Mouse (Mus musculus): ENCODE results near the gene Chad. TPM values are rescaled to one million over a fixed set of nuclear protein-coding genes. Genes with fewer than 3 reads are reported as not detected.
A peak's percentile ranks its signal among the peaks of the same experiment; 100 is the strongest.

Gene Chad
- polyA plus RNA-seq, 1 experiment: 0.59 TPM

DNA sequence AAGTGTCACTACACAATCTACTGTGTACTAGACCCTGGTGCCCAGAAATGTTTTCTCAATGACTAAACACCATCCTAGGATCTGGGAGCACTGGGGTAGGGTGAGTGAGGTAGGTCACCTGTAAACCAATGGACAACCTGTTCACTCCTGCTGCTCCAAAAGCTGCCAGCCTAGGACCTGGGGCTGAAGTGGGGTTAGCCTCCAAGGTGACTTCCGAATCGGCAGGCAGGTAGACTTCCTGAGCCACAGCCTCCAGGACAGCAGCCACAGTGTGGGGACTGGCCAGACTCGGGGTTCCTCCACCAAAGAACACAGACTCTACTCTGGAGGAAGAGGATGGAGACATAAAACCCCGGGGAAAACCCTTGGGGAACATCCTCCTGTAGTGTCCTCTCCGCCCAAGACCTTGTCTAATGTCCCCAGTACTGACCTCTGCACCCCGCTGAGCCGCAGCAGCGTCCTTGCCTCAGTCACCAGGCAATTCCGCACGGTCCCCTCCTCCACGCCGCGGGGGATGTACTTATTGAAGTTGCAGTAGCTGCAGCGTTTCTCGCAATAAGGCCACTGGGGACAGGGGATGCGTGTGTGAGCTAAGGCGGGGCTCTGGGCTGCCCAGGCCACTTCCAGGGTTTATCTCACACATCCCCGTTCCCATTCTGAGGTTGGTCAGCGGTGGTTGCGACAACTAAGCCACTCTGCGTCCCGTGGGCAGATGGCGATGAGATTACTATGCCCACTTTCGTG lies 16.6 kb upstream of the Chad start:
- peak overlapping the region; percentile 70 for H3K4me3 ChIP-seq (ENCODE audit: control insufficient read depth, insufficient read depth, low read length)
- peak; percentile 32 for DNase-seq
- H3K36me3 ChIP-seq (ENCODE audit: control insufficient read depth, insufficient read depth, low read length): no peaks in the 10 kb centered on the region
- 4% methylated on average over 24 of the region's 24 CpGs for WGBS
- no peak overlapping the region for H3K27ac ChIP-seq (ENCODE audit: control insufficient read depth, insufficient read depth, low read length)
- no peaks in the 10 kb centered on the region for H3K27me3 ChIP-seq (ENCODE audit: control insufficient read depth, insufficient read depth, low read length)
- TF ChIP-seq CTCF (IDR thresholded peaks at IDR 0.05; ENCODE audit: borderline replicate concordance, control insufficient read depth, extremely low read depth, insufficient read depth, low read length, poor library complexity) (no peak), POLR2A (IDR thresholded peaks at IDR 0.05; ENCODE audit: control insufficient read depth, extremely low read depth, insufficient read depth, low read length, poor library complexity) (no peak)
- H3K4me1 ChIP-seq (replicated peaks; ENCODE audit: control insufficient read depth, insufficient read depth, low read length): peaks cover 17% of the 10 kb centered on the region

DNA sequence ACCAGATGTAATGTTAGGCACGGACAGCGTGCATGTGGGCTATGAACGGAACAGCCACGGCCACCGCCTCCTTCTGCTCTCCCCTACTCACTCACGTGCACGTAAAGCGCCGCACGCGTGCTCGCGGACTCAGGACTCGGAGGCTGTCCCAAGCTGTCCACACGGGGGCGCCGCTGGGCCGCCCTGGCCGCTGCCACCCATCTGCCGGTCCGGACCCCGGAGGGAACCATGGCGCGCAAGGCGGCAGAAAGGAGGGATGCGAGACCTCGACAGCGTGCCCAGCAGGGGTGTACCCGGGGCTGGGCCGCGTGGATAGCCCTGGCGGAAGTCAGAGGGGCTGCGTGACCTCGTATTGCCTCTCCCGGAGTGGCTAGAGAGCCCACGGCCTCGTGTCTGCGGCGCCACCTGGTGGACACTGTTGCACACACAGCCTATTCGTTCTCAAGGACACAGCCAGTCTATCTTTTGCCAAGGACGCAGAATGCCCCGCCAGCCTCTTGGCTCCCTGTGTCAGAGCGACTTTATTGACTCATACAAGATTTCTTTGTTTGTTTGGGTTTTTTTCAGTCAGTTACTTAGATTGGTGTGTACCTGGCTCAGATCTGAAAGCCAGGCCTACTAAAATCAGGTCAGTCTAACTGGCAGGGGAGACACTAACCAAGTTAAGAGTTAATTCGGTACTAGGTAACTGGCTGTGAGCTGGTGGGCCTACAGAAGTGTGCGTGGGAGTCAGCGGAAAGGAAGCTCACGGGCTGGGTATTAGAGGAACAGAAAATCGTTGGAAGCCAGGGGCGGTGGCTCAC lies 15.8 kb upstream of the Chad start, which contains the start of gene Rsad1:
TSS of gene Rsad1 (minus strand) at position 368 of the 803 bp plus-strand sequence.
- Histone ChIP-seq H3K36me3 (ENCODE audit: control insufficient read depth, insufficient read depth, low read length) (no peaks in the 10 kb centered on the region), H3K4me1 (replicated peaks; ENCODE audit: control insufficient read depth, insufficient read depth, low read length) (peaks cover 17% of the 10 kb centered on the region), H3K27ac (ENCODE audit: control insufficient read depth, insufficient read depth, low read length) (peak within 1 kb of the TSS; percentile 7; the same call in 1 of the 2 replicates), H3K27me3 (ENCODE audit: control insufficient read depth, insufficient read depth, low read length) (no peaks in the 10 kb centered on the region), H3K4me3 (ENCODE audit: control insufficient read depth, insufficient read depth, low read length) (peak within 1 kb of the TSS; percentile 70)
- no peak for TF ChIP-seq POLR2A (IDR thresholded peaks at IDR 0.05; ENCODE audit: control insufficient read depth, extremely low read depth, insufficient read depth, low read length, poor library complexity)
- peak; percentile 100 for TF ChIP-seq CTCF (IDR thresholded peaks at IDR 0.05; ENCODE audit: borderline replicate concordance, control insufficient read depth, extremely low read depth, insufficient read depth, low read length, poor library complexity)
- peak; percentile 91 for DNase-seq
- WGBS: 3% methylated on average over 49 of the region's 49 CpGs

DNA sequence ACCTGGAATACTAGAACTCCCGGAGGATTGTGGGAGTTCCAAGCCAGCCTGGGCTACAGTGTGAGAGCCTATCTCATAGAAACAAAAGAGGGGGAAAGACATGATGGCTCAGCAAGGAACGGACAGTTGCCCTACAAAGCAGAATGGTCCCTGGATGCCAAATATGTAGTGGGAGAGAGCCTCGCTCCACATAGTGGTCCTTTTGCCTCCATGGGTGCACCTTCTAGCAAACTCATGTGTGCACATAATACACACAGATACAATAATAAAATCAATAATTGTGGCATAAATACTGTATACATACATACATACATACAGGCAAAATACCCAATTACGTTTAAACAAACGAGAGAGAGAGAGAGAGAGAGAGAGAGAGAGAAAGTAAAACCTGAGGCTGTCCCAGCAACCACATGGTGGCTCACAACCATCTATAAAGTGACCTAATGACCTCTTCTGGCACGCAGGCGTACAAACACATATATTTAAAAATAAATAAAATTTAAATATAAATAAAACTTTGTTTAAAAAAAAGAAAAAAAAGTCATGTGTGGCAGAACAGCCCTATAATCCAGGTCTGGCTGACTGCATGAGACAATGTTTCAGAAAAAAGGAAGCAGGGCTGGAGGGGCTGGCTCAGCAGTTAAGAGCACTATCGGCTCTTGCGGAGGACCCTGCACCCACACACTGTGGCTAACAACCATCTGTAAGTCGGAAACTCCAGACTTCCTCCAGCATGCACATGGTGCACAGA lies 15.0 kb upstream of the Chad start:
- H3K27me3 ChIP-seq (ENCODE audit: control insufficient read depth, insufficient read depth, low read length): no peaks in the 10 kb centered on the region
- no peaks in the 10 kb centered on the region for H3K36me3 ChIP-seq (ENCODE audit: control insufficient read depth, insufficient read depth, low read length)
- no peak overlapping the region for H3K27ac ChIP-seq (ENCODE audit: control insufficient read depth, insufficient read depth, low read length)
- H3K4me1 ChIP-seq (replicated peaks; ENCODE audit: control insufficient read depth, insufficient read depth, low read length): peaks cover 17% of the 10 kb centered on the region
- no peak overlapping the region for H3K4me3 ChIP-seq (ENCODE audit: control insufficient read depth, insufficient read depth, low read length)
- TF ChIP-seq POLR2A (IDR thresholded peaks at IDR 0.05; ENCODE audit: control insufficient read depth, extremely low read depth, insufficient read depth, low read length, poor library complexity) (no peak), CTCF (IDR thresholded peaks at IDR 0.05; ENCODE audit: borderline replicate concordance, control insufficient read depth, extremely low read depth, insufficient read depth, low read length, poor library complexity) (no peak)
- no peak for DNase-seq
- 31% methylated on average over 10 of the region's 10 CpGs for WGBS

DNA sequence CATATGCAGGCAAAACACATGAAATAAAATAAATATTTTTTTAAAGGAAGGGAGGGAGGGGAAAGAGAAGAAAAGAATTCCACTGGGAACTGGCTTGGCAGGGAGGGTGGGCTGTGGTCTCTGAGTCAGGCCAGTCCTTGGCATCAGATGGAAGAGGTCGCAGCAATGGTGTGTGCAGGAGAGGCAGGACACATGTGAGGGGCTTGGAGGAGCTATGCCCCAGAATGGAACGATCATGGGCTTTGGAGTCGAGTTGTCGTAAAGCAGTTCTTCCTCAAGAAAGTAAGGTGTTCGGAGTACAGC lies 14.5 kb upstream of the Chad start:
- 35% methylated on average over 5 of the region's 5 CpGs for WGBS
- TF ChIP-seq CTCF (IDR thresholded peaks at IDR 0.05; ENCODE audit: borderline replicate concordance, control insufficient read depth, extremely low read depth, insufficient read depth, low read length, poor library complexity): no peak
- no peak for TF ChIP-seq POLR2A (IDR thresholded peaks at IDR 0.05; ENCODE audit: control insufficient read depth, extremely low read depth, insufficient read depth, low read length, poor library complexity)

DNA sequence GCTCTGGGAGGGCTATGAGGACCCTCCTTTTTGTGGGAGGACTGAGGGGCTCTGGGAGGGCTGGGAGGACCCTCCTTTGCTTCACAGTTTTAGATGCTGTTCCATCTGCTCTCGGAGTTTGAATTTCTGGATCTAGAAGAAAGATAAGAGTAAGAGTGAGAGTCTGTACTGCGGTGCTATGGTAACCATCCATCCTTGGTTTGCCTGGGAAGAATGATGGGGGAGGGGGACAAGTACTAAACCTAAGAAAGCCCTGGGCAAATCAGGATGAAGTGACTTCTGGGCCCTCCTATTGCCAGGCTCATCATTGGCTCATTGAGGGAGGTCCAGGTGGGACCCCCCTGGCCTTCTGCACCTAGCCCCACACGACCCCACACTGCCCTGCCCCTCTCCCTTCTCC lies 6.6 kb upstream of the Chad start:
- H3K27me3 ChIP-seq (ENCODE audit: control insufficient read depth, insufficient read depth, low read length): no peaks in the 10 kb centered on the region
- 89% methylated on average over 3 of the region's 3 CpGs for WGBS
- no peak for DNase-seq
- H3K27ac ChIP-seq (ENCODE audit: control insufficient read depth, insufficient read depth, low read length): no peak overlapping the region
- TF ChIP-seq CTCF (IDR thresholded peaks at IDR 0.05; ENCODE audit: borderline replicate concordance, control insufficient read depth, extremely low read depth, insufficient read depth, low read length, poor library complexity): no peak
- no peak for TF ChIP-seq POLR2A (IDR thresholded peaks at IDR 0.05; ENCODE audit: control insufficient read depth, extremely low read depth, insufficient read depth, low read length, poor library complexity)
- H3K4me1 ChIP-seq (replicated peaks; ENCODE audit: control insufficient read depth, insufficient read depth, low read length): no peaks in the 10 kb centered on the region; the same call in 1 of the 2 replicates
- H3K36me3 ChIP-seq (ENCODE audit: control insufficient read depth, insufficient read depth, low read length): no peaks in the 10 kb centered on the region
- H3K4me3 ChIP-seq (ENCODE audit: control insufficient read depth, insufficient read depth, low read length): no peak overlapping the region

More for the DNA sequence above, 14.5 kb upstream of the Chad start:
- no peak for DNase-seq
- no peak overlapping the region for H3K27ac ChIP-seq (ENCODE audit: control insufficient read depth, insufficient read depth, low read length)
- H3K36me3 ChIP-seq (ENCODE audit: control insufficient read depth, insufficient read depth, low read length): no peaks in the 10 kb centered on the region
- no peaks in the 10 kb centered on the region for H3K27me3 ChIP-seq (ENCODE audit: control insufficient read depth, insufficient read depth, low read length)
- peaks cover 17% of the 10 kb centered on the region for H3K4me1 ChIP-seq (replicated peaks; ENCODE audit: control insufficient read depth, insufficient read depth, low read length)
- H3K4me3 ChIP-seq (ENCODE audit: control insufficient read depth, insufficient read depth, low read length): no peak overlapping the region

DNA sequence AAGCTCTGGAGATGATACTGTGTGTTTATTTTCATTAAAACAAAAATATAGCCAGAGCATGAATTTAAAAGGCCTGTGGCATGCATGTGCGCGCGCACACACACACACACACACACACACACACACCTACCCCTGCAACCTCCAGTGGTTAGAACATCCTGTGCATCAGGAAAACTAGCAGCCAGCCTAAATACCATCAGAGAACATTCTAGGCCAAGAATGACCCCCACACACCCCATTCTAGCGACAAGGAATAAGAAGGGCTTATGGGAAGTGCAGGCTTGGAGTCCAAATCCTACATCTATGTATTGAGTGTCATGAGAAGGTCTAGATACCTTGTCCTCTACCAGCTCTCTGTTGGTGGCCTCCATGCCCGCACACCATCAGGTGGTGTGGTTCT lies 1.5 kb upstream of the Chad start:
- TF ChIP-seq CTCF (IDR thresholded peaks at IDR 0.05; ENCODE audit: borderline replicate concordance, control insufficient read depth, extremely low read depth, insufficient read depth, low read length, poor library complexity) (no peak), POLR2A (IDR thresholded peaks at IDR 0.05; ENCODE audit: control insufficient read depth, extremely low read depth, insufficient read depth, low read length, poor library complexity) (no peak)
- Histone ChIP-seq H3K27me3 (ENCODE audit: control insufficient read depth, insufficient read depth, low read length) (peaks cover 4% of the 10 kb centered on the region; the same call in 1 of the 2 replicates), H3K4me1 (replicated peaks; ENCODE audit: control insufficient read depth, insufficient read depth, low read length) (peaks cover 18% of the 10 kb centered on the region), H3K4me3 (ENCODE audit: control insufficient read depth, insufficient read depth, low read length) (no peak overlapping the region), H3K36me3 (ENCODE audit: control insufficient read depth, insufficient read depth, low read length) (no peaks in the 10 kb centered on the region), H3K27ac (ENCODE audit: control insufficient read depth, insufficient read depth, low read length) (no peak overlapping the region)
- 37% methylated on average over 5 of the region's 5 CpGs for WGBS
- no peak for DNase-seq

Data from thymus, adult 2 months (tissue).